Mouse (Mus musculus) stomach, embryonic 16.5 days (tissue): ENCODE results near the gene Stac3. TPM values are rescaled to one million over a fixed set of nuclear protein-coding genes. Genes with fewer than 3 reads are reported as not detected.

Source experiments
- polyA plus RNA-seq: library from polyadenylated mRNA; unstranded; fragments of >200 nt; fragmentation: Nextera tagmentation; extraction: Ambion mirVana; gene quantifications from 2 replicates; pipeline ENCODE4 v1.2.1, GENCODE M21; 2015

Stac3 gene
- polyA plus RNA-seq, 1 experiment from 2014 or later = 5.5 TPM

Other genes with a start within 250 kb of the Stac3 start
- 6.5 and 6.7 TPM in 2 replicates for gene Kif5a, start 238.3 kb upstream of the Stac3 start, polyA plus RNA-seq
- 171 and 173 TPM in 2 replicates for gene Dctn2, start 235.3 kb upstream of the Stac3 start, polyA plus RNA-seq
- 8.6 and 11.6 TPM in 2 replicates for gene Mbd6, start 212.7 kb upstream of the Stac3 start, polyA plus RNA-seq
- 98.9 and 104 TPM in 2 replicates for gene Mars, start 189.9 kb upstream of the Stac3 start, polyA plus RNA-seq
- 4.2 and 6.6 TPM in 2 replicates for gene Arhgap9, start 179.7 kb upstream of the Stac3 start, polyA plus RNA-seq
- 9.8 and 9.9 TPM in 2 replicates for gene Gli1, start 159.7 kb upstream of the Stac3 start, polyA plus RNA-seq
- 0.06 TPM in 1 of 2 replicates, not detected in the other for gene Inhbe, start 147.3 kb upstream of the Stac3 start, polyA plus RNA-seq
- gene Inhbc, start 131.3 kb upstream of the Stac3 start, polyA plus RNA-seq = 0.15 and 0.27 TPM in 2 replicates
- gene R3hdm2, start 121.4 kb upstream of the Stac3 start, polyA plus RNA-seq = 19.3 and 22.5 TPM in 2 replicates
- gene Ndufa4l2, start 13.3 kb downstream of the Stac3 start, polyA plus RNA-seq = 192 and 231 TPM in 2 replicates
- gene Shmt2, start 20.8 kb downstream of the Stac3 start, polyA plus RNA-seq = 152 and 163 TPM in 2 replicates
- 3.4 and 4.6 TPM in 2 replicates for gene Nxph4, start 32.9 kb downstream of the Stac3 start, polyA plus RNA-seq
- 95.6 and 102 TPM in 2 replicates for gene Lrp1, start 119.5 kb downstream of the Stac3 start, polyA plus RNA-seq
- gene Stat6, start 141.3 kb downstream of the Stac3 start, polyA plus RNA-seq = 49.7 and 60.3 TPM in 2 replicates
- 8.8 and 10.0 TPM in 2 replicates for gene Nemp1, start 165.2 kb downstream of the Stac3 start, polyA plus RNA-seq
- 9.9 and 10.1 TPM in 2 replicates for gene Nab2, start 166.9 kb downstream of the Stac3 start, polyA plus RNA-seq
- 24.5 and 28.6 TPM in 2 replicates for gene Myo1a, start 203.5 kb downstream of the Stac3 start, polyA plus RNA-seq
- gene Tac2, start 222.8 kb downstream of the Stac3 start, polyA plus RNA-seq = 0.72 and 1.8 TPM in 2 replicates
- gene Zbtb39, start 237.9 kb downstream of the Stac3 start, polyA plus RNA-seq = 2.0 and 2.2 TPM in 2 replicates